Mouse (Mus musculus): Measurements from ENCODE around the gene Ryk.

- TF ChIP-seq CTCF (IDR thresholded peaks at IDR 0.05; ENCODE audit: low read depth) (no peak), EP300 (IDR thresholded peaks at IDR 0.05; ENCODE audit: low read depth) (no peak)
Observed at GRCm38 (mm10) chr9:102926137-102926536, 91.4 kb downstream of the Ryk start.

All from liver, embryonic 14.5 days (tissue).